Mouse (Mus musculus): Measurements from ENCODE around the gene Parp8. TPM values are rescaled to one million over a fixed set of nuclear protein-coding genes. Genes with fewer than 3 reads are reported as not detected.

Gene Parp8
- 11.8 and 13.7 TPM in 2 replicates for polyA plus RNA-seq (2015; fragmentation: Nextera tagmentation; extraction: Ambion mirVana)

GRCm38 (mm10) chr13:117025226-117026067 is at the start of gene Parp8:
Gene Parp8, minus strand, starts transcription at chr13:117025537.
- Histone ChIP-seq H3K36me3 (no peaks in the 10 kb centered on the region), H3K4me3 (peak within 1 kb of the TSS; percentile 73), H3K4me1 (replicated peaks) (peaks cover 42% of the 10 kb centered on the region), H3K9me3 (replicated peaks) (no peaks in the 10 kb centered on the region), H3K27me3 (no peaks in the 10 kb centered on the region), H3K4me2 (peak within 1 kb of the TSS; percentile 72), H3K9ac (peak within 1 kb of the TSS; percentile 83), H3K27ac (peak within 1 kb of the TSS; percentile 86)
- WGBS = under 1% methylated on average over 61 of the region's 67 CpGs
- ATAC-seq (replicated peaks; ENCODE audit: insufficient number of reproducible peaks, insufficient read depth, low FRiP score, low read depth) = peak; percentile 47

- no peak overlapping the region for H3K27ac ChIP-seq
- H3K4me1 ChIP-seq (replicated peaks) = no peaks in the 10 kb centered on the region
- no peak overlapping the region for H3K4me2 ChIP-seq
- no peak overlapping the region for H3K9ac ChIP-seq
- no peaks in the 10 kb centered on the region for H3K9me3 ChIP-seq (replicated peaks)
- WGBS = 67% methylated on average over 17 of the region's 17 CpGs
- no peaks in the 10 kb centered on the region for H3K27me3 ChIP-seq
- no peaks in the 10 kb centered on the region for H3K36me3 ChIP-seq
- no peak overlapping the region for H3K4me3 ChIP-seq
- ATAC-seq (replicated peaks; ENCODE audit: insufficient number of reproducible peaks, insufficient read depth, low FRiP score, low read depth) = no peak
These were observed 37.4 kb upstream of the Parp8 start for GRCm38 (mm10) chr13:117062628-117063315.

- Histone ChIP-seq H3K27ac (no peak overlapping the region), H3K4me2 (no peak overlapping the region), H3K4me1 (replicated peaks) (no peaks in the 10 kb centered on the region), H3K4me3 (no peak overlapping the region), H3K27me3 (no peaks in the 10 kb centered on the region), H3K9me3 (replicated peaks) (no peaks in the 10 kb centered on the region), H3K9ac (no peak overlapping the region), H3K36me3 (no peaks in the 10 kb centered on the region)
- ATAC-seq (replicated peaks; ENCODE audit: insufficient number of reproducible peaks, insufficient read depth, low FRiP score, low read depth) = no peak
- 66% methylated on average over 2 of the region's 2 CpGs for WGBS
These were observed 31.1 kb upstream of the Parp8 start for GRCm38 (mm10) chr13:117056466-117056865.

- ATAC-seq (replicated peaks; ENCODE audit: insufficient number of reproducible peaks, insufficient read depth, low FRiP score, low read depth) = no peak
- H3K9ac ChIP-seq = no peak overlapping the region
- H3K4me2 ChIP-seq = no peak overlapping the region
- no peak overlapping the region for H3K4me3 ChIP-seq
- no peaks in the 10 kb centered on the region for H3K27me3 ChIP-seq
- 70% methylated on average over 5 of the region's 7 CpGs for WGBS
- H3K9me3 ChIP-seq (replicated peaks) = no peaks in the 10 kb centered on the region
- H3K4me1 ChIP-seq (replicated peaks) = no peaks in the 10 kb centered on the region
- no peaks in the 10 kb centered on the region for H3K36me3 ChIP-seq
- H3K27ac ChIP-seq = no peak overlapping the region
These were observed 29.6 kb upstream of the Parp8 start for GRCm38 (mm10) chr13:117054811-117055496.

- H3K27me3 ChIP-seq = no peaks in the 10 kb centered on the region
- H3K4me2 ChIP-seq = no peak overlapping the region
- ATAC-seq (replicated peaks; ENCODE audit: insufficient number of reproducible peaks, insufficient read depth, low FRiP score, low read depth) = no peak
- no peaks in the 10 kb centered on the region for H3K4me1 ChIP-seq (replicated peaks)
- H3K27ac ChIP-seq = no peak overlapping the region
- no peak overlapping the region for H3K4me3 ChIP-seq
- H3K36me3 ChIP-seq = no peaks in the 10 kb centered on the region
- WGBS = 66% methylated on average over 3 of the region's 3 CpGs
- no peaks in the 10 kb centered on the region for H3K9me3 ChIP-seq (replicated peaks)
- no peak overlapping the region for H3K9ac ChIP-seq
These were observed 27.4 kb upstream of the Parp8 start for GRCm38 (mm10) chr13:117052748-117053147.

- no peak overlapping the region for H3K4me3 ChIP-seq
- H3K9ac ChIP-seq = no peak overlapping the region
- H3K27me3 ChIP-seq = no peaks in the 10 kb centered on the region
- no peak for ATAC-seq (replicated peaks; ENCODE audit: insufficient number of reproducible peaks, insufficient read depth, low FRiP score, low read depth)
- no peak overlapping the region for H3K4me2 ChIP-seq
- H3K36me3 ChIP-seq = no peaks in the 10 kb centered on the region
- H3K27ac ChIP-seq = no peak overlapping the region
- H3K4me1 ChIP-seq (replicated peaks) = no peaks in the 10 kb centered on the region
- H3K9me3 ChIP-seq (replicated peaks) = no peaks in the 10 kb centered on the region
- 75% methylated on average over 5 of the region's 5 CpGs for WGBS
These were observed 23.2 kb upstream of the Parp8 start for GRCm38 (mm10) chr13:117048541-117048971.

GRCm38 (mm10) chr13:117043567-117043966 is 18.2 kb upstream of the Parp8 start:
- no peaks in the 10 kb centered on the region for H3K4me1 ChIP-seq (replicated peaks)
- no peak overlapping the region for H3K4me3 ChIP-seq
- ATAC-seq (replicated peaks; ENCODE audit: insufficient number of reproducible peaks, insufficient read depth, low FRiP score, low read depth) = no peak

GRCm38 (mm10) chr13:117041021-117041420 is 15.7 kb upstream of the Parp8 start:
- H3K27me3 ChIP-seq = no peaks in the 10 kb centered on the region
- H3K4me3 ChIP-seq = no peak overlapping the region
- no peaks in the 10 kb centered on the region for H3K4me1 ChIP-seq (replicated peaks)
- no peak overlapping the region for H3K27ac ChIP-seq
- no peaks in the 10 kb centered on the region for H3K9me3 ChIP-seq (replicated peaks)
- ATAC-seq (replicated peaks; ENCODE audit: insufficient number of reproducible peaks, insufficient read depth, low FRiP score, low read depth) = no peak
- H3K36me3 ChIP-seq = no peaks in the 10 kb centered on the region
- no peak overlapping the region for H3K9ac ChIP-seq
- no peak overlapping the region for H3K4me2 ChIP-seq

More at GRCm38 (mm10) chr13:117043567-117043966, 18.2 kb upstream of the Parp8 start:
- no peaks in the 10 kb centered on the region for H3K9me3 ChIP-seq (replicated peaks)
- H3K27me3 ChIP-seq = no peaks in the 10 kb centered on the region
- no peak overlapping the region for H3K9ac ChIP-seq
- H3K4me2 ChIP-seq = no peak overlapping the region
- no peak overlapping the region for H3K27ac ChIP-seq
- no peaks in the 10 kb centered on the region for H3K36me3 ChIP-seq

- Histone ChIP-seq H3K4me3 (no peak overlapping the region), H3K4me2 (no peak overlapping the region), H3K4me1 (replicated peaks) (peaks cover 5% of the 10 kb centered on the region; the same call in 1 of the 2 replicates), H3K27ac (no peak overlapping the region), H3K36me3 (no peaks in the 10 kb centered on the region), H3K27me3 (no peaks in the 10 kb centered on the region), H3K9me3 (replicated peaks) (no peaks in the 10 kb centered on the region), H3K9ac (no peak overlapping the region)
- WGBS = 83% methylated on average over 5 of the region's 5 CpGs
- ATAC-seq (replicated peaks; ENCODE audit: insufficient number of reproducible peaks, insufficient read depth, low FRiP score, low read depth) = no peak
These were observed 10.9 kb upstream of the Parp8 start for GRCm38 (mm10) chr13:117036277-117036676.

- H3K9me3 ChIP-seq (replicated peaks) = no peaks in the 10 kb centered on the region
- no peaks in the 10 kb centered on the region for H3K36me3 ChIP-seq
- no peak for ATAC-seq (replicated peaks; ENCODE audit: insufficient number of reproducible peaks, insufficient read depth, low FRiP score, low read depth)
- H3K4me1 ChIP-seq (replicated peaks) = peaks cover 5% of the 10 kb centered on the region; the same call in 1 of the 2 replicates
- no peaks in the 10 kb centered on the region for H3K27me3 ChIP-seq
- WGBS = 47% methylated on average over 2 of the region's 2 CpGs
- H3K9ac ChIP-seq = no peak overlapping the region
- H3K27ac ChIP-seq = no peak overlapping the region
- no peak overlapping the region for H3K4me3 ChIP-seq
- no peak overlapping the region for H3K4me2 ChIP-seq
These were observed 9.8 kb upstream of the Parp8 start for GRCm38 (mm10) chr13:117035121-117035520.

- no peak overlapping the region for H3K9ac ChIP-seq
- H3K4me1 ChIP-seq (replicated peaks) = peaks cover 5% of the 10 kb centered on the region; the same call in 1 of the 2 replicates
- no peak overlapping the region for H3K27ac ChIP-seq
- 85% methylated on average over 1 of the region's 1 CpGs for WGBS
- no peaks in the 10 kb centered on the region for H3K36me3 ChIP-seq
- no peaks in the 10 kb centered on the region for H3K27me3 ChIP-seq
- H3K9me3 ChIP-seq (replicated peaks) = no peaks in the 10 kb centered on the region
- no peak overlapping the region for H3K4me2 ChIP-seq
- ATAC-seq (replicated peaks; ENCODE audit: insufficient number of reproducible peaks, insufficient read depth, low FRiP score, low read depth) = no peak
- H3K4me3 ChIP-seq = no peak overlapping the region
These were observed 9.3 kb upstream of the Parp8 start for GRCm38 (mm10) chr13:117034676-117035075.
